Mouse (Mus musculus) kidney, embryonic 15.5 days (tissue): ENCODE results near the gene Abca4. TPM values are rescaled to one million over a fixed set of nuclear protein-coding genes. Genes with fewer than 3 reads are reported as not detected.

Experiments
- ATAC-seq: fragments of 200-750 bp; cut with Nextera tagmentation; replicated peaks from 2 replicates; pipeline ENCODE4 v1.8.0; 2017; ENCODE audit warnings: moderate TSS enrichment; ENCODE audit not compliant: low FRiP score
- H3K27ac ChIP-seq: fragments of 300-500 bp; sonication (generic); 2 replicates; pipeline ENCODE4 v1.5.1; 2015; ENCODE audit warnings: mild to moderate bottlenecking, inconsistent platforms
- H3K27me3 ChIP-seq: fragments of 300-500 bp; sonication (generic); 2 replicates; pipeline ENCODE4 v1.6.1; 2015; ENCODE audit warnings: inconsistent platforms
- H3K36me3 ChIP-seq: fragments of 300-500 bp; sonication (generic); 2 replicates; pipeline ENCODE4 v1.6.1; 2015; ENCODE audit warnings: inconsistent platforms
- H3K4me1 ChIP-seq: fragments of 300-500 bp; sonication (generic); 2 replicates; pipeline ENCODE4 v1.6.1; 2015; ENCODE audit warnings: inconsistent platforms
- H3K4me2 ChIP-seq: fragments of 300-500 bp; sonication (generic); 2 replicates; pipeline ENCODE4 v1.6.1; 2015; ENCODE audit warnings: moderate library complexity, mild to moderate bottlenecking, inconsistent platforms
- H3K4me3 ChIP-seq: fragments of 300-500 bp; sonication (generic); replicated peaks from 2 replicates; pipeline ENCODE4 v1.5.1; 2015; ENCODE audit warnings: mild to moderate bottlenecking, inconsistent platforms
- H3K9ac ChIP-seq: fragments of 300-500 bp; sonication (generic); 2 replicates; pipeline ENCODE4 v1.6.1; 2015; ENCODE audit warnings: mild to moderate bottlenecking, inconsistent platforms
- H3K9me3 ChIP-seq: fragments of 300-500 bp; sonication (generic); replicated peaks from 2 replicates; pipeline ENCODE4 v1.6.1; 2016; ENCODE audit warnings: inconsistent platforms
- WGBS: fragments of 180-500 bp; shearing (Covaris S2); methylation state at CpG from one replicate; pipeline ENCODE4 v1.1.7; 2015; ENCODE audit warnings: mixed read lengths; 5-methylcytosine and 5-hydroxymethylcytosine counted together
- polyA plus RNA-seq: library from polyadenylated mRNA; unstranded; fragments of >200 nt; fragmentation: Nextera tagmentation; extraction: Ambion mirVana; gene quantifications from 2 replicates; pipeline ENCODE4 v1.2.1, GENCODE M21; 2015

Abca4 gene
- polyA plus RNA-seq, 1 experiment from 2014 or later, result 0.70 TPM

- H3K4me3 ChIP-seq, result no peak overlapping the region
- ATAC-seq, result no peak
- peaks cover 37% of the 10 kb centered on the region for H3K4me1 ChIP-seq
- no peaks in the 10 kb centered on the region for H3K36me3 ChIP-seq
- H3K9ac ChIP-seq, result no peak overlapping the region
- no peaks in the 10 kb centered on the region for H3K27me3 ChIP-seq
- H3K4me2 ChIP-seq, result no peak overlapping the region
- WGBS, result 61% methylated on average over 7 of the region's 7 CpGs
- no peaks in the 10 kb centered on the region for H3K9me3 ChIP-seq
- peak overlapping the region; percentile 76 for H3K27ac ChIP-seq
These were observed 76.0 kb downstream of the Abca4 start for GRCm38 (mm10) chr3:122120217-122120616.

- peak overlapping the region; percentile 35 for H3K4me3 ChIP-seq
- H3K27ac ChIP-seq, result peak overlapping the region; percentile 20
- no peaks in the 10 kb centered on the region for H3K9me3 ChIP-seq
- no peaks in the 10 kb centered on the region for H3K36me3 ChIP-seq
- H3K4me2 ChIP-seq, result peak overlapping the region; percentile 64
- H3K4me1 ChIP-seq, result peaks cover 37% of the 10 kb centered on the region
- peak overlapping the region; percentile 33; the same call in 1 of the 2 replicates for H3K9ac ChIP-seq
- 7% methylated on average over 17 of the region's 17 CpGs for WGBS
- no peaks in the 10 kb centered on the region for H3K27me3 ChIP-seq
- ATAC-seq, result peak; percentile 95
These were observed 78.0 kb downstream of the Abca4 start for GRCm38 (mm10) chr3:122122127-122122663.

GRCm38 (mm10) chr3:122122838-122123237 is 78.6 kb downstream of the Abca4 start:
- Histone ChIP-seq H3K4me3 (no peak overlapping the region), H3K27me3 (no peaks in the 10 kb centered on the region), H3K4me2 (peak overlapping the region; percentile 64), H3K36me3 (no peaks in the 10 kb centered on the region), H3K9me3 (no peaks in the 10 kb centered on the region), H3K27ac (peak overlapping the region; percentile 20), H3K4me1 (peaks cover 34% of the 10 kb centered on the region), H3K9ac (no peak overlapping the region)
- no peak for ATAC-seq
- 84% methylated on average over 8 of the region's 8 CpGs for WGBS

GRCm38 (mm10) chr3:122128999-122129493 is 84.8 kb downstream of the Abca4 start:
- H3K4me3 ChIP-seq, result no peak overlapping the region
- ATAC-seq, result no peak
- WGBS, result 45% methylated on average over 17 of the region's 17 CpGs

GRCm38 (mm10) chr3:122130771-122131170 is 86.5 kb downstream of the Abca4 start:
- ATAC-seq, result peak; percentile 59; the same call in 1 of the 2 replicates

More at GRCm38 (mm10) chr3:122128999-122129493, 84.8 kb downstream of the Abca4 start:
- H3K27ac ChIP-seq, result no peak overlapping the region
- no peaks in the 10 kb centered on the region for H3K36me3 ChIP-seq
- peaks cover 22% of the 10 kb centered on the region for H3K4me1 ChIP-seq
- no peak overlapping the region for H3K4me2 ChIP-seq
- H3K9ac ChIP-seq, result no peak overlapping the region
- no peaks in the 10 kb centered on the region for H3K9me3 ChIP-seq
- no peaks in the 10 kb centered on the region for H3K27me3 ChIP-seq

GRCm38 (mm10) chr3:122131633-122132032 is 87.4 kb downstream of the Abca4 start:
- Histone ChIP-seq H3K9me3 (no peaks in the 10 kb centered on the region), H3K27ac (peak overlapping the region; percentile 71), H3K4me1 (peaks cover 22% of the 10 kb centered on the region), H3K4me2 (no peak overlapping the region), H3K27me3 (no peaks in the 10 kb centered on the region), H3K36me3 (no peaks in the 10 kb centered on the region), H3K4me3 (no peak overlapping the region), H3K9ac (no peak overlapping the region)
- ATAC-seq, result peak; percentile 63; the same call in 1 of the 2 replicates
- 35% methylated on average over 3 of the region's 3 CpGs for WGBS

More at GRCm38 (mm10) chr3:122130771-122131170, 86.5 kb downstream of the Abca4 start:
- WGBS, result 29% methylated on average over 4 of the region's 4 CpGs
- no peak overlapping the region for H3K4me3 ChIP-seq
- no peaks in the 10 kb centered on the region for H3K9me3 ChIP-seq
- H3K4me2 ChIP-seq, result no peak overlapping the region
- H3K9ac ChIP-seq, result no peak overlapping the region
- H3K27ac ChIP-seq, result peak overlapping the region; percentile 71; the same call in 1 of the 2 replicates
- no peaks in the 10 kb centered on the region for H3K36me3 ChIP-seq
- peaks cover 22% of the 10 kb centered on the region for H3K4me1 ChIP-seq
- H3K27me3 ChIP-seq, result no peaks in the 10 kb centered on the region

- Histone ChIP-seq H3K9me3 (no peaks in the 10 kb centered on the region), H3K4me2 (no peak overlapping the region), H3K4me3 (no peak overlapping the region), H3K9ac (no peak overlapping the region), H3K4me1 (peaks cover 22% of the 10 kb centered on the region), H3K36me3 (no peaks in the 10 kb centered on the region), H3K27me3 (no peaks in the 10 kb centered on the region; the same call in 1 of the 2 replicates), H3K27ac (no peak overlapping the region)
- WGBS, result 61% methylated on average over 5 of the region's 5 CpGs
- ATAC-seq, result no peak
These were observed 89.0 kb downstream of the Abca4 start for GRCm38 (mm10) chr3:122133255-122133654.

GRCm38 (mm10) chr3:122133840-122134239 is 89.6 kb downstream of the Abca4 start:
- Histone ChIP-seq H3K4me2 (no peak overlapping the region), H3K4me3 (no peak overlapping the region), H3K27me3 (no peaks in the 10 kb centered on the region; the same call in 1 of the 2 replicates), H3K27ac (no peak overlapping the region), H3K36me3 (no peaks in the 10 kb centered on the region), H3K9ac (no peak overlapping the region), H3K4me1 (peaks cover 17% of the 10 kb centered on the region), H3K9me3 (no peaks in the 10 kb centered on the region)
- WGBS, result 79% methylated on average over 6 of the region's 6 CpGs
- no peak for ATAC-seq

GRCm38 (mm10) chr3:122140589-122141400 is 96.6 kb downstream of the Abca4 start:
- no peaks in the 10 kb centered on the region for H3K9me3 ChIP-seq
- ATAC-seq, result 0 out of 2 replicates have a peak, but pooled peaks have one; percentile 54
- no peak overlapping the region for H3K27ac ChIP-seq
- H3K9ac ChIP-seq, result no peak overlapping the region
- H3K36me3 ChIP-seq, result no peaks in the 10 kb centered on the region
- WGBS, result 69% methylated on average over 18 of the region's 18 CpGs
- H3K4me1 ChIP-seq, result no peaks in the 10 kb centered on the region
- H3K4me3 ChIP-seq, result no peak overlapping the region
- no peak overlapping the region for H3K4me2 ChIP-seq
- no peaks in the 10 kb centered on the region; the same call in 1 of the 2 replicates for H3K27me3 ChIP-seq

- H3K4me2 ChIP-seq, result no peak overlapping the region
- H3K36me3 ChIP-seq, result no peaks in the 10 kb centered on the region
- no peak overlapping the region for H3K27ac ChIP-seq
- H3K4me1 ChIP-seq, result no peaks in the 10 kb centered on the region
- ATAC-seq, result no peak
- 77% methylated on average over 9 of the region's 9 CpGs for WGBS
- H3K4me3 ChIP-seq, result no peak overlapping the region
- H3K9me3 ChIP-seq, result no peaks in the 10 kb centered on the region
- H3K27me3 ChIP-seq, result no peaks in the 10 kb centered on the region; the same call in 1 of the 2 replicates
- no peak overlapping the region for H3K9ac ChIP-seq
These were observed 98.1 kb downstream of the Abca4 start for GRCm38 (mm10) chr3:122142256-122142922.

- no peak for ATAC-seq
- Histone ChIP-seq H3K9me3 (no peaks in the 10 kb centered on the region), H3K36me3 (no peaks in the 10 kb centered on the region), H3K4me2 (no peak overlapping the region), H3K27ac (no peak overlapping the region), H3K27me3 (no peaks in the 10 kb centered on the region), H3K4me3 (no peak overlapping the region), H3K4me1 (no peaks in the 10 kb centered on the region), H3K9ac (no peak overlapping the region)
- WGBS, result 82% methylated on average over 3 of the region's 3 CpGs
These were observed 99.2 kb downstream of the Abca4 start for GRCm38 (mm10) chr3:122143432-122143831.

GRCm38 (mm10) chr3:122145430-122145829 is 101.2 kb downstream of the Abca4 start:
- H3K27me3 ChIP-seq, result no peaks in the 10 kb centered on the region
- H3K4me1 ChIP-seq, result no peaks in the 10 kb centered on the region
- no peak overlapping the region for H3K9ac ChIP-seq
- WGBS, result 87% methylated on average over 3 of the region's 3 CpGs
- no peak overlapping the region for H3K4me3 ChIP-seq
- H3K36me3 ChIP-seq, result no peaks in the 10 kb centered on the region
- no peak overlapping the region for H3K27ac ChIP-seq
- ATAC-seq, result no peak
- no peak overlapping the region for H3K4me2 ChIP-seq
- H3K9me3 ChIP-seq, result no peaks in the 10 kb centered on the region
